Mouse (Mus musculus) embryonic facial prominence, embryonic 11.5 days (tissue): ENCODE measurements around the gene Cdc42se1. TPM values are rescaled to one million over a fixed set of nuclear protein-coding genes. Genes with fewer than 3 reads are reported as not detected.

ENCODE experiments used
- ATAC-seq: fragments of 200-750 bp; cut with Nextera tagmentation; replicated peaks from 2 replicates; pipeline ENCODE4 v1.8.0; 2017; ENCODE audit warnings: low read depth; ENCODE audit not compliant: insufficient number of reproducible peaks, low FRiP score, low TSS enrichment
- DNase-seq: peaks from one replicate; pipeline ENCODE4 v3.0.0-alpha.2; 2015; ENCODE audit warnings: low spot score
- H3K27ac ChIP-seq: fragments of 300-500 bp; sonication (generic); replicated peaks from 2 replicates; pipeline ENCODE4 v1.5.1; 2014; ENCODE audit warnings: mild to moderate bottlenecking, low read depth, low read length, control low read depth
- H3K27me3 ChIP-seq: fragments of 300-500 bp; sonication (generic); 2 replicates; pipeline ENCODE4 v1.6.1; 2014; ENCODE audit warnings: mild to moderate bottlenecking, low read length, moderate library complexity, mixed read lengths; ENCODE audit not compliant: control insufficient read depth, insufficient read depth
- H3K36me3 ChIP-seq: fragments of 300-500 bp; sonication (generic); replicated peaks from 2 replicates; pipeline ENCODE4 v1.6.1; 2014; ENCODE audit warnings: low read depth, mild to moderate bottlenecking, low read length, moderate library complexity, mixed read lengths; ENCODE audit not compliant: control insufficient read depth, insufficient read depth
- H3K4me1 ChIP-seq: fragments of 300-500 bp; sonication (generic); 2 replicates; pipeline ENCODE4 v1.6.1; 2014; ENCODE audit warnings: low read length, mixed read lengths; ENCODE audit not compliant: control insufficient read depth, insufficient read depth
- H3K4me2 ChIP-seq: fragments of 300-500 bp; sonication (generic); 2 replicates; pipeline ENCODE4 v1.6.1; 2014; ENCODE audit warnings: low read depth, mild to moderate bottlenecking, control low read depth, low read length, moderate library complexity
- H3K4me3 ChIP-seq: fragments of 300-500 bp; sonication (generic); 2 replicates; pipeline ENCODE4 v1.5.1; 2014; ENCODE audit warnings: low read depth, low read length, control low read depth
- H3K9ac ChIP-seq: fragments of 300-500 bp; sonication (generic); replicated peaks from 2 replicates; pipeline ENCODE4 v1.6.1; 2014; ENCODE audit warnings: mild to moderate bottlenecking, control low read depth, low read length
- H3K9me3 ChIP-seq: fragments of 300-500 bp; sonication (generic); replicated peaks from 2 replicates; pipeline ENCODE4 v1.6.1; 2016; ENCODE audit warnings: mild to moderate bottlenecking, low read length, inconsistent platforms, mixed read lengths; ENCODE audit not compliant: control insufficient read depth
- WGBS: fragments of 180-500 bp; shearing (Covaris S2); extraction: QIAGEN DNeasy Blood & Tissue Kit; methylation state at CpG from one replicate; pipeline ENCODE4 v1.1.7; 2014; 5-methylcytosine and 5-hydroxymethylcytosine counted together
- polyA plus RNA-seq: library from polyadenylated mRNA; unstranded; fragments of >200 nt; fragmentation: Nextera tagmentation; extraction: Ambion mirVana; gene quantifications from 2 replicates; pipeline ENCODE4 v1.2.1, GENCODE M21; 2014

Gene Cdc42se1
- polyA plus RNA-seq, 1 experiment from 2014 or later: 105 TPM

GRCm38 (mm10) chr3:95264724-95265123 is 36.2 kb downstream of the Cdc42se1 start:
- no peak overlapping the region for H3K27ac ChIP-seq
- no peak for ATAC-seq
- no peak overlapping the region for H3K4me2 ChIP-seq
- no peaks in the 10 kb centered on the region for H3K9me3 ChIP-seq
- 84% methylated on average over 1 of the region's 1 CpGs for WGBS
- H3K36me3 ChIP-seq: peaks cover 8% of the 10 kb centered on the region
- no peak overlapping the region for H3K9ac ChIP-seq
- H3K4me3 ChIP-seq: no peak overlapping the region
- H3K4me1 ChIP-seq: no peaks in the 10 kb centered on the region
- no peak for DNase-seq
- H3K27me3 ChIP-seq: no peaks in the 10 kb centered on the region

GRCm38 (mm10) chr3:95266052-95266451 is 37.5 kb downstream of the Cdc42se1 start:
- H3K27me3 ChIP-seq: no peaks in the 10 kb centered on the region
- no peak overlapping the region for H3K4me3 ChIP-seq
- no peaks in the 10 kb centered on the region for H3K9me3 ChIP-seq
- H3K4me1 ChIP-seq: no peaks in the 10 kb centered on the region
- no peak overlapping the region for H3K9ac ChIP-seq
- H3K27ac ChIP-seq: no peak overlapping the region
- no peak overlapping the region for H3K4me2 ChIP-seq
- peaks cover 8% of the 10 kb centered on the region for H3K36me3 ChIP-seq
- WGBS: 90% methylated on average over 3 of the region's 3 CpGs
- DNase-seq: no peak
- ATAC-seq: no peak

- Histone ChIP-seq H3K36me3 (peaks cover 8% of the 10 kb centered on the region), H3K4me3 (no peak overlapping the region), H3K4me1 (no peaks in the 10 kb centered on the region), H3K9me3 (no peaks in the 10 kb centered on the region), H3K27ac (no peak overlapping the region), H3K27me3 (no peaks in the 10 kb centered on the region), H3K9ac (no peak overlapping the region), H3K4me2 (no peak overlapping the region)
- no peak for ATAC-seq
- no peak for DNase-seq
Observed at GRCm38 (mm10) chr3:95267855-95268254, 39.3 kb downstream of the Cdc42se1 start.

- 78% methylated on average over 5 of the region's 5 CpGs for WGBS
- Histone ChIP-seq H3K36me3 (peaks cover 5% of the 10 kb centered on the region), H3K27me3 (no peaks in the 10 kb centered on the region), H3K9ac (no peak overlapping the region), H3K27ac (no peak overlapping the region), H3K4me1 (no peaks in the 10 kb centered on the region), H3K4me2 (no peak overlapping the region), H3K9me3 (no peaks in the 10 kb centered on the region), H3K4me3 (no peak overlapping the region)
- ATAC-seq (no peak), DNase-seq (no peak)
Observed at GRCm38 (mm10) chr3:95269789-95270188, 41.3 kb downstream of the Cdc42se1 start.

GRCm38 (mm10) chr3:95270766-95271364 is 42.3 kb downstream of the Cdc42se1 start:
- no peaks in the 10 kb centered on the region for H3K27me3 ChIP-seq
- no peak overlapping the region for H3K4me2 ChIP-seq
- no peak overlapping the region for H3K9ac ChIP-seq
- H3K4me3 ChIP-seq: no peak overlapping the region
- no peaks in the 10 kb centered on the region for H3K9me3 ChIP-seq
- H3K4me1 ChIP-seq: no peaks in the 10 kb centered on the region
- peaks cover 5% of the 10 kb centered on the region for H3K36me3 ChIP-seq
- no peak overlapping the region for H3K27ac ChIP-seq
- 84% methylated on average over 12 of the region's 12 CpGs for WGBS
- DNase-seq (no peak), ATAC-seq (no peak)

GRCm38 (mm10) chr3:95273471-95273870 is 44.9 kb downstream of the Cdc42se1 start:
- 89% methylated on average over 5 of the region's 5 CpGs for WGBS
- Histone ChIP-seq H3K36me3 (no peaks in the 10 kb centered on the region; the same call in 1 of the 2 replicates), H3K4me1 (no peaks in the 10 kb centered on the region), H3K27ac (no peak overlapping the region), H3K27me3 (no peaks in the 10 kb centered on the region), H3K4me2 (no peak overlapping the region), H3K9me3 (no peaks in the 10 kb centered on the region), H3K9ac (no peak overlapping the region), H3K4me3 (no peak overlapping the region)
- no peak for ATAC-seq
- no peak for DNase-seq

GRCm38 (mm10) chr3:95274453-95274852 is 45.9 kb downstream of the Cdc42se1 start:
- ATAC-seq: no peak
- H3K36me3 ChIP-seq: no peaks in the 10 kb centered on the region; the same call in 1 of the 2 replicates

GRCm38 (mm10) chr3:95275161-95275560 is 46.6 kb downstream of the Cdc42se1 start:
- Histone ChIP-seq H3K27me3 (no peaks in the 10 kb centered on the region), H3K27ac (no peak overlapping the region), H3K4me2 (no peak overlapping the region), H3K36me3 (no peaks in the 10 kb centered on the region), H3K9me3 (no peaks in the 10 kb centered on the region), H3K4me1 (no peaks in the 10 kb centered on the region), H3K4me3 (no peak overlapping the region), H3K9ac (no peak overlapping the region)
- ATAC-seq: no peak
- 71% methylated on average over 6 of the region's 6 CpGs for WGBS
- DNase-seq: no peak

More at GRCm38 (mm10) chr3:95274453-95274852, 45.9 kb downstream of the Cdc42se1 start:
- WGBS: 91% methylated on average over 4 of the region's 4 CpGs
- H3K27ac ChIP-seq: no peak overlapping the region
- no peak overlapping the region for H3K4me2 ChIP-seq
- no peak overlapping the region for H3K4me3 ChIP-seq
- no peak overlapping the region for H3K9ac ChIP-seq
- H3K9me3 ChIP-seq: no peaks in the 10 kb centered on the region
- H3K27me3 ChIP-seq: no peaks in the 10 kb centered on the region
- no peaks in the 10 kb centered on the region for H3K4me1 ChIP-seq
- no peak for DNase-seq
